Mouse (Mus musculus) thymus, postnatal 25 days (tissue): ENCODE data around the gene Padi1.

ENCODE experiments used
- DNase-seq: peaks from one replicate; pipeline ENCODE4 v3.0.0; 2022

Padi1 gene

GRCm38 (mm10) chr4:140860125-140860766, 14.7 kb upstream of the Padi1 start:
- DNase-seq: no peak

- no peak for DNase-seq
Measured at GRCm38 (mm10) chr4:140859291-140859690, 13.7 kb upstream of the Padi1 start.

GRCm38 (mm10) chr4:140857813-140858212, 12.2 kb upstream of the Padi1 start:
- DNase-seq: no peak

- DNase-seq: no peak
Measured at GRCm38 (mm10) chr4:140857041-140857440, 11.5 kb upstream of the Padi1 start.

- DNase-seq: no peak
Measured at GRCm38 (mm10) chr4:140855151-140855550, 9.6 kb upstream of the Padi1 start.

GRCm38 (mm10) chr4:140854455-140854864, 8.9 kb upstream of the Padi1 start:
- DNase-seq: no peak

- DNase-seq: no peak
Measured at GRCm38 (mm10) chr4:140853626-140854025, 8.0 kb upstream of the Padi1 start.

GRCm38 (mm10) chr4:140849310-140849709, 3.7 kb upstream of the Padi1 start:
- no peak for DNase-seq

- no peak for DNase-seq
Measured at GRCm38 (mm10) chr4:140844991-140845390, 587 bp downstream of the Padi1 start.

GRCm38 (mm10) chr4:140843670-140844280, 1.8 kb downstream of the Padi1 start:
- DNase-seq: no peak

GRCm38 (mm10) chr4:140842909-140843308, 2.7 kb downstream of the Padi1 start:
- no peak for DNase-seq

GRCm38 (mm10) chr4:140837879-140838278, 7.7 kb downstream of the Padi1 start:
- DNase-seq: no peak

- no peak for DNase-seq
Measured at GRCm38 (mm10) chr4:140836208-140836866, 9.2 kb downstream of the Padi1 start.

- DNase-seq: no peak
Measured at GRCm38 (mm10) chr4:140835682-140836081, 9.9 kb downstream of the Padi1 start.

GRCm38 (mm10) chr4:140834327-140834934, 11.1 kb downstream of the Padi1 start:
- DNase-seq: no peak

- DNase-seq: no peak
Measured at GRCm38 (mm10) chr4:140832821-140833220, 12.8 kb downstream of the Padi1 start.

GRCm38 (mm10) chr4:140831808-140832207, 13.8 kb downstream of the Padi1 start:
- no peak for DNase-seq

- no peak for DNase-seq
Measured at GRCm38 (mm10) chr4:140827237-140827636, 18.3 kb downstream of the Padi1 start.

- no peak for DNase-seq
Measured at GRCm38 (mm10) chr4:140825942-140826341, 19.6 kb downstream of the Padi1 start.

- DNase-seq: peak; percentile 79
Measured at GRCm38 (mm10) chr4:140821988-140822387, 23.6 kb downstream of the Padi1 start.

GRCm38 (mm10) chr4:140817413-140817812, 28.2 kb downstream of the Padi1 start:
- no peak for DNase-seq

- DNase-seq: no peak
Measured at GRCm38 (mm10) chr4:140815996-140816917, 29.3 kb downstream of the Padi1 start.

- DNase-seq: no peak
Measured at GRCm38 (mm10) chr4:140815496-140815895, 30.1 kb downstream of the Padi1 start.
